Mouse (Mus musculus) liver, embryonic 15.5 days (tissue): Measurements from ENCODE around the gene Rprm. TPM values are rescaled to one million over a fixed set of nuclear protein-coding genes. Genes with fewer than 3 reads are reported as not detected.

Source experiments
- ATAC-seq: fragments of 200-750 bp; cut with Nextera tagmentation; 2 replicates; pipeline ENCODE4 v1.8.0; 2017; ENCODE audit warnings: moderate number of reproducible peaks, mild to moderate bottlenecking, moderate library complexity; ENCODE audit not compliant: insufficient read depth
- H3K27ac ChIP-seq: fragments of 300-500 bp; sonication (generic); replicated peaks from 2 replicates; pipeline ENCODE4 v1.5.1; 2015; ENCODE audit warnings: mild to moderate bottlenecking, inconsistent platforms
- H3K27me3 ChIP-seq: fragments of 300-500 bp; sonication (generic); 2 replicates; pipeline ENCODE4 v1.6.1; 2015; ENCODE audit warnings: mild to moderate bottlenecking, inconsistent platforms
- H3K36me3 ChIP-seq: fragments of 300-500 bp; sonication (generic); replicated peaks from 2 replicates; pipeline ENCODE4 v1.6.1; 2015; ENCODE audit warnings: moderate library complexity, mild to moderate bottlenecking, inconsistent platforms
- H3K4me1 ChIP-seq: fragments of 300-500 bp; sonication (generic); replicated peaks from 2 replicates; pipeline ENCODE4 v1.6.1; 2015; ENCODE audit warnings: inconsistent platforms
- H3K4me2 ChIP-seq: fragments of 300-500 bp; sonication (generic); 2 replicates; pipeline ENCODE4 v1.6.1; 2015; ENCODE audit warnings: moderate library complexity, mild to moderate bottlenecking, inconsistent platforms
- H3K4me3 ChIP-seq: fragments of 300-500 bp; sonication (generic); replicated peaks from 2 replicates; pipeline ENCODE4 v1.5.1; 2015; ENCODE audit warnings: mild to moderate bottlenecking, inconsistent platforms
- H3K9ac ChIP-seq: fragments of 300-500 bp; sonication (generic); 2 replicates; pipeline ENCODE4 v1.6.1; 2015; ENCODE audit warnings: moderate library complexity, mild to moderate bottlenecking, inconsistent platforms
- H3K9me3 ChIP-seq: fragments of 300-500 bp; sonication (generic); replicated peaks from 2 replicates; pipeline ENCODE4 v1.6.1; 2016; ENCODE audit warnings: inconsistent platforms
- WGBS: fragments of 180-500 bp; shearing (Covaris S2); methylation state at CpG from one replicate; pipeline ENCODE4 v1.1.7; 2015; ENCODE audit warnings: mixed read lengths; ENCODE audit not compliant: insufficient replicate concordance; 5-methylcytosine and 5-hydroxymethylcytosine counted together
- polyA plus RNA-seq: library from polyadenylated mRNA; unstranded; fragments of >200 nt; fragmentation: Nextera tagmentation; extraction: Ambion mirVana; gene quantifications from 2 replicates; pipeline ENCODE4 v1.2.1, GENCODE M21; 2015

Gene Rprm
- polyA plus RNA-seq, result 0.08 and 0.15 TPM in 2 replicates

GRCm38 (mm10) chr2:54085430-54086087 lies at the start of gene Rprm:
TSS of gene Rprm (minus strand) at chr2:54085552.
- ATAC-seq, result peak; percentile 60
- H3K4me2 ChIP-seq, result peak within 1 kb of the TSS; percentile 63
- no peaks in the 10 kb centered on the region for H3K36me3 ChIP-seq
- H3K4me3 ChIP-seq, result peak within 1 kb of the TSS; percentile 38
- H3K9ac ChIP-seq, result no peak within 1 kb of the TSS
- 4% methylated on average over 27 of the region's 27 CpGs for WGBS
- peaks cover 25% of the 10 kb centered on the region for H3K27me3 ChIP-seq
- H3K9me3 ChIP-seq, result no peaks in the 10 kb centered on the region
- H3K4me1 ChIP-seq, result peaks cover 10% of the 10 kb centered on the region; the same call in 1 of the 2 replicates
- H3K27ac ChIP-seq, result no peak within 1 kb of the TSS

- Histone ChIP-seq H3K4me3 (no peak overlapping the region), H3K27me3 (no peaks in the 10 kb centered on the region), H3K4me2 (no peak overlapping the region), H3K9me3 (no peaks in the 10 kb centered on the region), H3K9ac (no peak overlapping the region), H3K27ac (no peak overlapping the region), H3K36me3 (no peaks in the 10 kb centered on the region), H3K4me1 (no peaks in the 10 kb centered on the region)
- ATAC-seq, result no peak
- WGBS, result 59% methylated on average over 6 of the region's 6 CpGs
Observed at GRCm38 (mm10) chr2:54119305-54119704, 34.0 kb upstream of the Rprm start.

GRCm38 (mm10) chr2:54118881-54119280 lies 33.5 kb upstream of the Rprm start:
- WGBS, result 20% methylated on average over 3 of the region's 3 CpGs
- Histone ChIP-seq H3K4me2 (no peak overlapping the region), H3K9ac (no peak overlapping the region), H3K36me3 (no peaks in the 10 kb centered on the region), H3K27me3 (no peaks in the 10 kb centered on the region), H3K4me3 (no peak overlapping the region), H3K9me3 (no peaks in the 10 kb centered on the region), H3K4me1 (no peaks in the 10 kb centered on the region), H3K27ac (no peak overlapping the region)
- no peak for ATAC-seq

GRCm38 (mm10) chr2:54111294-54111693 lies 25.9 kb upstream of the Rprm start:
- Histone ChIP-seq H3K9ac (no peak overlapping the region), H3K4me3 (no peak overlapping the region), H3K36me3 (no peaks in the 10 kb centered on the region), H3K27me3 (no peaks in the 10 kb centered on the region), H3K4me1 (no peaks in the 10 kb centered on the region), H3K4me2 (no peak overlapping the region), H3K27ac (no peak overlapping the region), H3K9me3 (no peaks in the 10 kb centered on the region)
- no peak for ATAC-seq
- 36% methylated on average over 2 of the region's 2 CpGs for WGBS

GRCm38 (mm10) chr2:54106232-54106726 lies 20.9 kb upstream of the Rprm start:
- no peak overlapping the region for H3K4me2 ChIP-seq

GRCm38 (mm10) chr2:54099939-54100338 lies 14.6 kb upstream of the Rprm start:
- H3K9ac ChIP-seq, result no peak overlapping the region
- H3K27me3 ChIP-seq, result no peaks in the 10 kb centered on the region
- no peaks in the 10 kb centered on the region for H3K36me3 ChIP-seq
- H3K4me3 ChIP-seq, result no peak overlapping the region
- no peak for ATAC-seq
- H3K9me3 ChIP-seq, result no peaks in the 10 kb centered on the region
- no peaks in the 10 kb centered on the region for H3K4me1 ChIP-seq
- H3K27ac ChIP-seq, result no peak overlapping the region
- no peak overlapping the region for H3K4me2 ChIP-seq
- WGBS, result 62% methylated on average over 1 of the region's 1 CpGs

More at GRCm38 (mm10) chr2:54106232-54106726, 20.9 kb upstream of the Rprm start:
- no peak for ATAC-seq
- Histone ChIP-seq H3K27me3 (no peaks in the 10 kb centered on the region), H3K4me1 (no peaks in the 10 kb centered on the region), H3K4me3 (no peak overlapping the region), H3K27ac (no peak overlapping the region), H3K9ac (no peak overlapping the region), H3K9me3 (no peaks in the 10 kb centered on the region), H3K36me3 (no peaks in the 10 kb centered on the region)
- 47% methylated on average over 1 of the region's 1 CpGs for WGBS

- no peaks in the 10 kb centered on the region for H3K9me3 ChIP-seq
- no peaks in the 10 kb centered on the region for H3K27me3 ChIP-seq
- no peak overlapping the region for H3K4me3 ChIP-seq
- no peaks in the 10 kb centered on the region for H3K36me3 ChIP-seq
- no peak overlapping the region for H3K27ac ChIP-seq
- H3K9ac ChIP-seq, result no peak overlapping the region
- H3K4me1 ChIP-seq, result no peaks in the 10 kb centered on the region
- H3K4me2 ChIP-seq, result no peak overlapping the region
- ATAC-seq, result no peak
- WGBS, result 63% methylated on average over 3 of the region's 3 CpGs
Observed at GRCm38 (mm10) chr2:54092616-54093015, 7.3 kb upstream of the Rprm start.

- no peak overlapping the region for H3K9ac ChIP-seq
- H3K4me1 ChIP-seq, result peaks cover 10% of the 10 kb centered on the region; the same call in 1 of the 2 replicates
- H3K4me2 ChIP-seq, result no peak overlapping the region
- no peaks in the 10 kb centered on the region for H3K36me3 ChIP-seq
- no peaks in the 10 kb centered on the region for H3K9me3 ChIP-seq
- no peak overlapping the region for H3K27ac ChIP-seq
- WGBS, result 45% methylated on average over 4 of the region's 4 CpGs
- H3K27me3 ChIP-seq, result peaks cover 25% of the 10 kb centered on the region
- no peak for ATAC-seq
- no peak overlapping the region for H3K4me3 ChIP-seq
Observed at GRCm38 (mm10) chr2:54086254-54086653, 902 bp upstream of the Rprm start.

- H3K9me3 ChIP-seq, result no peaks in the 10 kb centered on the region
- 1% methylated on average over 51 of the region's 51 CpGs for WGBS
- H3K4me3 ChIP-seq, result peak overlapping the region; percentile 38
- no peak overlapping the region for H3K9ac ChIP-seq
- peaks cover 10% of the 10 kb centered on the region; the same call in 1 of the 2 replicates for H3K4me1 ChIP-seq
- no peaks in the 10 kb centered on the region for H3K36me3 ChIP-seq
- peak; percentile 47 for ATAC-seq
- peaks cover 25% of the 10 kb centered on the region for H3K27me3 ChIP-seq
- no peak overlapping the region for H3K27ac ChIP-seq
- peak overlapping the region; percentile 63 for H3K4me2 ChIP-seq
Observed at GRCm38 (mm10) chr2:54084737-54085429, 469 bp downstream of the Rprm start.

GRCm38 (mm10) chr2:54083861-54084736 lies 1.3 kb downstream of the Rprm start:
- Histone ChIP-seq H3K9me3 (no peaks in the 10 kb centered on the region), H3K4me3 (0 out of 2 replicates have a peak overlapping the region, but pooled peaks have one; percentile 38)
- WGBS, result 6% methylated on average over 29 of the region's 29 CpGs

More at GRCm38 (mm10) chr2:54083861-54084736, 1.3 kb downstream of the Rprm start:
- no peaks in the 10 kb centered on the region for H3K36me3 ChIP-seq
- H3K9ac ChIP-seq, result no peak overlapping the region
- no peak overlapping the region for H3K27ac ChIP-seq
- no peak for ATAC-seq
- H3K4me1 ChIP-seq, result peaks cover 10% of the 10 kb centered on the region; the same call in 1 of the 2 replicates
- H3K27me3 ChIP-seq, result peaks cover 25% of the 10 kb centered on the region
- H3K4me2 ChIP-seq, result peak overlapping the region; percentile 63
